Mouse (Mus musculus) MEL-GATA-1-ER (cell line): ENCODE results near the gene Fank1.

Source experiments
- DNase-seq: peaks from one replicate; pipeline ENCODE4 v3.0.0-alpha.2; 2012; ENCODE audit warnings: low read depth; ENCODE audit errors: extremely low read depth

Gene Fank1

GRCm38 (mm10) chr7:133776626-133776996, at the start of gene Fank1:
TSS of gene Fank1 (plus strand) at chr7:133776861.
- peak; percentile 53 for DNase-seq

DNA sequence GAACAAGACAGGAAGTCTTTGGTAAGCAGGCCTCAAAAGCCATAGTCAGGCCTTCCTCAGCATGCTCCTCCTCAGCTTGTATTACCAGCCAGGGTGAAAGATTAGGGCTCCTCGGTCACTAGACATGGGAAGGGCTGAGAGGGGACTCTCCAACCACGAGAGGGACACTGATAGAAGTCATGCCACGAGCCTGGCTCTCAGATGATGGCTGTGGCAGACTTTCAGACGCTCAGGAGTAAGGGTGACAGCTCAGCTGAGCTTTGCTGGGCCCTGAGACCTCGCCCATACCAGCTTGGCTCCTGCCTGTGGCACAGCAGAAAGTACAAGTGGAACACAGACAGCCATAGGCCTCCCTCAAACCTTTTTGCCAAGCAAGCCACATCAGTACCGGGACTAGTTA, 49.6 kb upstream of the Fank1 start:
- no peak for DNase-seq

DNA sequence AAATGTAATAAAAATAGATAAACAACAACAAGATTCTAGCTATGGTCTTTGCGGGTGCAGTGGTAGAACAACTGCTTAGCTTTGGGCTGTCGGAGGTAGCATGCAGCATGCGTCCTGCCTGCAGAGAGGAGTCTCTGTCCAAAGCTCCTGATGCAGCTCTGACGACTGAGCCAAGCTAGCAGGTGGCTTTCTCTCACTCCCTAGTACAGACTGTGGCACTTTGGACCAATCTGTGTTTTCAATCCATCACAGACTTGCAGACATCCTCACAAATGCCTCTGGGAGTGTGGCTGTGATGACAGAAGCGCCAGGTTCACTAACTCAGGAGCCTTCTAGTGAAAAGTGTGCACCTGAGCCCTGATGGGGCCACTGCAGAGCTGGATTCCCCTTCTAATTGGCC, 47.3 kb upstream of the Fank1 start:
- no peak for DNase-seq

DNA sequence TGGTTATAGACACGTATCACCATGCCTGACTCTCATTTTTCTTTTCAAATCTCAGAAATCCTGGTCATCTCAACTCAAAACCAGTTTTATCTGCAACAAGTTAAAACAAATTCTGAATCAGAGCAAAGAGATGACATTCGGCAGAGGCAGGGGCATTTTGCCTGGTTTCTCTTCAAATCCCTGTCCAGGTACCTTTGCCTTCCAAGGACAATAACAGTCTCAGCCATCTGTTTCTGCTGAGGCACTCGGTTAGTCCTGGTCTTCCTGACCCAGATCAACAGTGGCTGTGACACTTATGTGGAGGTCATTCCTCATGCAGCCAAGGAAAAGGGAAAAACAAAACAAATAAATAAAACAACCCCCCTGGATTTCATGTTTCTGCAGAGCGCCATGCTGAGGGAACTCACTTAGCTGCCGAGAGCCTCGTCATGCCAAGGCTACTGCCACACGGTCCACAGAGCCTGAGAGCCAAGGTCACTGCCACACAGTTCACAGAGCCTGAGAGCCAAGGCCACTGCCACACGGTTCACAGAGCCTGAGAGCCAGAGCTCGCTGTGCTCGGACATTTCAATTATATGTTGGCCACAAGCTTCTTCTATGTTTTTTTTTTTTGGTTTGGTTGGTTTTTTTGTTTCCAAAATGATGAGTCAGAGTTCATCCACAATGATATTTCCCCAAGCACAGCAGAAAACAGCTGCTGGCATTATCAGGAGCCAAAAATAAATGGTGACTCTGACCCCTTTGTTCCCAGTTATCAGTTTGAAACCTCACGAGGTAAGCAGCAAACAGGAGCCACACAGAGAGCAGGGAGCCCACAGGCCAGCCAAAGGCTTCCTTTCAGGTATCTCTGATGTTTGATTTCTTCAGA, 46.1 kb upstream of the Fank1 start:
- no peak for DNase-seq

DNA sequence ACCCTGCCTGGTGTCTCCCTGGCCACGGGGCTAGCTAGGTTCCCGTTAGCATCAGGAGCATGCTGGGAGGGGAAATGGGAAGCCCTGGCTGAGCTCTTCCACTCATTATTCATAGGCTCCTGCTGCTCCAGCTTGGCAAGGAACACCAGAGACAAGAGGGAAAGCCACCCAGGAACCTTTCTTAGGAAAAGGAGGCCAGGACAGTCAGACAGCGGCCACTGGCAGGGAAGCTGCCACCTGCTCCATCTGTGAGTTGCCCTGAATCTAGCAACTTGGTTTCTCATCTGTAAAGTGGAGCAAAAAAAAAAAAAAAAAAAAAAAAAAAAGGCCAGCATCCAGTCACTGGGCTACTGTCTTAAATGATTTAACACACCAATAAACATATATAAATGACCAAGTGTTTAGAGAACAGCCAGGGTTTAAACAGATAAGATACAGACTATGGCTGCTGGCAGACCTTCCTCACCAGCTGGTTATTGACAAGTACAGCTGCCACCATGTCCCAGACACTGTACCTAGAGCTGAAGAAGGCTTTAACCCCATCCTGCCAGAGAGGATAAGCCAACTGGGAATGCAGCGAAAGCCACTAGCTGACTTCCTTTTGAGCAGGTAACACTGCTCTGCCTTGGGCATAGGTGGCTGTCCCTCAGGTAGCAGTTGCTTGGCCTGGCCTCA, 44.6 kb upstream of the Fank1 start:
- DNase-seq: no peak

GRCm38 (mm10) chr7:133740558-133740957, 36.1 kb upstream of the Fank1 start:
- no peak for DNase-seq

- no peak for DNase-seq
Measured at GRCm38 (mm10) chr7:133742530-133743325, 33.9 kb upstream of the Fank1 start.

GRCm38 (mm10) chr7:133743611-133744010, 33.0 kb upstream of the Fank1 start:
- DNase-seq: no peak

DNA sequence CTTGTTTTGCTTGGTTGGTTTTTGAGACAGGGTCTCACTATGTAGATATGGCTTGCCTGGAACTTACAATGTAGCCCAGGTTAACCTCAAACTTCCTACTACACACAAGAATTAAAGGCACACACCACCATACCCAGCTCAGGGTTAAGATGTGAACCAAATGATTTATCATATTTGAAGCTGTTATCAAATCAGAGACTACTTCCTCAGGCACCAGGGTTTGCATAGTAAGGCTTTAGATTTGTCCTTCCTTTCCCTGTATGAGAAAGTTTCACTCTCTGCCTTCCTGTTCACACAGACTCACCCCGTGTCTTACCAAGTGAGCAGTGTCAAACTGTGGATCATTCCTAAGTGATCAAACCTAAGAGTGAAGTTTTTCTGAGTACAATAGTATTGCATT, 32.5 kb upstream of the Fank1 start:
- no peak for DNase-seq

DNA sequence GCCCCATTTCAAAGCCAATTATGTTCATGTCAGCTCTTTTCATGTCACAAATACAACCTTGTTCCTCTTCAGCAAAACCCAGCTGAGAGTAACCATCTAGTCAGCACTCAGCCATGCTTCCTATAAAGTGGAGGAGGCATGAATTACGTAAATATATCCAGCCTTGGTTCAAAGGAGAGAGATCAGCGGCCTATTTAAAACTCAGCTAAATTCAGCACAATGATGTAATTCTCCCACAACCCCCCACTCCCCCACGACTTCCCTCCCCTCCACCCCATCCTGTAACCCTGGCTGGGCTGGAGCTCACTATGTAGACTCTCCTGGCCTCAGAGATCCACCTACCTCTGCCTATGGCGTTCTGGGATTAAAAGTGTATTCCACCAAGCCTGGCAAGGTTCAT, 32.0 kb upstream of the Fank1 start:
- DNase-seq: no peak

DNA sequence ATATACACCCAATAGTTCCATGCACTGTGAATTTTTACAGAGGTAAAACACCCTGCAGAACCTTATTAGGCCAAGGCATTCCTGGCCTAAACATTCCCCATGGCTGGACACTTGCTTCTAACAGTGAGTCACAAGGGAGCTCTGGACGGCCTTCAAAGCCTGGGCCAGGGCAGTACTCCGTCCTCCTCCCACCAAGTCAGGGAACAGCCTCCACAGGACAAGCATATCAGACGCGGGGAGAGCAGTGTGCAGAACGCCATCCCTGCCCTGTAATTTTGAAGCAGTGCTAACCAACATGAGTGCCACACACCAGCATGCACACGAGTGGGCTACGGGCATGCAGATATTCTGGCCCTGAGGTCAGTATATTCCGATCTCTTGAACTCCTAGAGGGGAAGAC, 29.3 kb upstream of the Fank1 start:
- no peak for DNase-seq

DNA sequence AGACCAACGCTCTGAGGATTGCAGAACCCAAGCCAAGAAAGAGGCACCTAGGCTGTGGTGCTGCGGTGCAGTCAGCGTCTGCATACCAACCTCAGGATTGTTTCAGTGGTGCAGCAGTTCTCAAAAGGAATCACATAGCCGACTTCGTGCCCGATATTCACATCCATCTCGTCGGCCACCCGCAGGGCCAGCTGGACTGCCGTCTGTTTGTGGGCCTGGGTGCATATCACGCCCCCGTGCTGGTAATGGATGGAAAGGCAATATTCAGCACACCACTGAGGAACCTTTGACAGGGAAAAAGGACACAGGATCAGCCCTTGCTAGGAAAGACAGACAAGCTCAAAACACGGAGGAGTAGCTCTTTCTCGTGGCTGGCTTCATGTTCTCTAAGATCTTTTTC, 27.9 kb upstream of the Fank1 start:
- no peak for DNase-seq

- no peak for DNase-seq
Measured at GRCm38 (mm10) chr7:133750666-133751065, 26.0 kb upstream of the Fank1 start.

GRCm38 (mm10) chr7:133751163-133751562, 25.5 kb upstream of the Fank1 start:
- DNase-seq: no peak

DNA sequence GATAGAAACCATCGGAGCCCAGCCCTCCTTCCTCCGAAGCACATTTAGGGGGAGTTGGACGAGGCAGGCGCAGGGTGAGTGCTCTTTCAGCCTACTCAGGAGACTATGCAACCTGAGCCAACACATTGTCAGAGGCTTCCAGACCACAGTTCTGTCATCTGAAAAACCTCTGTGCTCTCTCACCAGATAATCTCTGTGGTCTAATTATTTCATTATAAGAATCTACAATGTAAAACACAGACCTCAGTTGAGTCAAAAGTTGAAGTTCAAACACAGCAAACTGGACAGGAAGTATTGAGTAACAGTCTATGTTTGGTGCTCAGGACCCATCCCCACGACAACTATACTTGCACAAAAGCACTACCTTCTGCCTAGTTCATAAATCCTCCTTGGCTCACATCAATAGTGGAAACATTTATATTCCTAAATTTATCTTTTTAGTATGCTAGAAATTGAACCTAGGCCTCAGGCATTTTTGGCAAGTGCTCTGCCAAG, 18.7 kb upstream of the Fank1 start:
- DNase-seq: no peak

GRCm38 (mm10) chr7:133758716-133759115, 17.9 kb upstream of the Fank1 start:
- DNase-seq: no peak

DNA sequence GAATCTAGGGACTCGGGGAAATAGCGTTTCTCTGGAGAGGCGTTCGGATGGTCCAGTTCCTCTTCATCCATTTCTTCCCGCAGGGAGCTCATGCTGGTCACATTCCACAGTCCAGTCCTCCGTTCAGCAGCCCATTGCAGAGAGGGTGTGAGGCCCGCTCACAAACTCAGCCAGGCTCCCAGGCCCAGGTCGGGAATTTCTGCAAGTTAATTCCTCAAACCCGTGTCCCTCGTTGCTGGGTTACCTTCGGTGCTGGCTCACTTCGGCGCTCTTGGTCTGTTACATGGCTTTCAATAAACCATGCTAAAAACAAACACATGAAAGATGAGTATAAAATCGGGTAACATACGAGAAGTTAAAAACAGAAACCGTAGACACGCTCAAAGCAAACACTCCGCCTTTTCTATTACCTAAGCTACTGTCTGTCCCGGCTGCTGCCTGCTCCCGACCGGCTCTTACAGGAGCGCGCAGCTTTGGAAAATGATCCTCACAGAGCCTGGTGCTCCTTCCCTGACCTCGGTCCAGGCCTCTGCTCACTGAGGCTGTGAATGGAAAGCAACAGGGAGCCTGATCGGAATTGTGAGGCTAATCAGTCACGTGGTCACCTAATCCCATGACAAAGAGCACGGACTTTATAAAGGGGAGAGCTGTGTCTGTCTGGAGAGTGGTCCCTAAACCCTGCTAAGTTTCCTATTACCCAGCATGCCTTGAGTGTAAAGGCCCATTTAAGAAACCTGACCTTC, 16.9 kb upstream of the Fank1 start:
- DNase-seq: no peak

GRCm38 (mm10) chr7:133762696-133763095, 14.0 kb upstream of the Fank1 start:
- no peak for DNase-seq

- no peak for DNase-seq
Measured at GRCm38 (mm10) chr7:133764425-133764824, 12.2 kb upstream of the Fank1 start.

- no peak for DNase-seq
Measured at GRCm38 (mm10) chr7:133765240-133765848, 11.3 kb upstream of the Fank1 start.

- no peak for DNase-seq
Measured at GRCm38 (mm10) chr7:133765849-133766243, 10.8 kb upstream of the Fank1 start.
